Mouse (Mus musculus) liver, embryonic 14.5 days (tissue): Measurements from ENCODE around the gene Acad12.

Experiments used
- CTCF ChIP-seq: IDR thresholded peaks from 2 replicates; pipeline ENCODE4 v1.5.1; 2016; ENCODE audit warnings: antibody characterized with exemption, low read depth, control low read depth
- EP300 ChIP-seq: IDR thresholded peaks from 2 replicates; pipeline ENCODE4 v1.6.1; 2016; ENCODE audit warnings: antibody characterized with exemption, low read depth

GRCm38 (mm10) chr5:121634668-121635067 lies 15.9 kb upstream of the Acad12 start:
- no peak for TF ChIP-seq CTCF
- no peak for TF ChIP-seq EP300
